Mouse (Mus musculus) kidney, embryonic 16.5 days (tissue): ENCODE measurements around the gene Ranbp17. TPM values are rescaled to one million over a fixed set of nuclear protein-coding genes. Genes with fewer than 3 reads are reported as not detected.
A peak's percentile ranks its signal among the peaks of the same experiment; 100 is the strongest.

ENCODE experiments used
- ATAC-seq: fragments of 200-750 bp; cut with Nextera tagmentation; 2 replicates; pipeline ENCODE4 v1.8.0; 2017; ENCODE audit warnings: moderate TSS enrichment; ENCODE audit not compliant: low FRiP score, low TSS enrichment
- H3K27ac ChIP-seq: fragments of 300-500 bp; sonication (generic); 2 replicates; pipeline ENCODE4 v1.5.1; 2014; ENCODE audit warnings: low read length
- H3K27me3 ChIP-seq: fragments of 300-500 bp; sonication (generic); 2 replicates; pipeline ENCODE4 v1.6.1; 2014; ENCODE audit warnings: low read length, control low read depth, mixed read lengths; ENCODE audit not compliant: insufficient read depth
- H3K36me3 ChIP-seq: fragments of 300-500 bp; sonication (generic); 2 replicates; pipeline ENCODE4 v1.6.1; 2014; ENCODE audit warnings: low read length, control low read depth, mixed read lengths; ENCODE audit not compliant: insufficient read depth
- H3K4me1 ChIP-seq: fragments of 300-500 bp; sonication (generic); 2 replicates; pipeline ENCODE4 v1.6.1; 2014; ENCODE audit warnings: low read length, control low read depth, mixed read lengths; ENCODE audit not compliant: insufficient read depth
- H3K4me2 ChIP-seq: fragments of 300-500 bp; sonication (generic); replicated peaks from 2 replicates; pipeline ENCODE4 v1.6.1; 2014; ENCODE audit warnings: low read depth, low read length
- H3K4me3 ChIP-seq: fragments of 300-500 bp; sonication (generic); 2 replicates; pipeline ENCODE4 v1.5.1; 2014; ENCODE audit warnings: mild to moderate bottlenecking, low read length
- H3K9ac ChIP-seq: fragments of 300-500 bp; sonication (generic); replicated peaks from 2 replicates; pipeline ENCODE4 v1.6.1; 2014; ENCODE audit warnings: low read length
- H3K9me3 ChIP-seq: fragments of 300-500 bp; sonication (generic); 2 replicates; pipeline ENCODE4 v1.6.1; 2016; ENCODE audit warnings: low read length, control low read depth
- WGBS: fragments of 180-500 bp; shearing (Covaris S2); extraction: QIAGEN DNeasy Blood & Tissue Kit; methylation state at CpG from one replicate; pipeline ENCODE4 v1.1.7; 2014; 5-methylcytosine and 5-hydroxymethylcytosine counted together
- polyA plus RNA-seq: library from polyadenylated mRNA; unstranded; fragments of >200 nt; fragmentation: Nextera tagmentation; extraction: Ambion mirVana; gene quantifications from 2 replicates; pipeline ENCODE4 v1.2.1, GENCODE M21; 2015

The Ranbp17 gene
- polyA plus RNA-seq, 1 experiment from 2014 or later = 4.7 TPM

DNA sequence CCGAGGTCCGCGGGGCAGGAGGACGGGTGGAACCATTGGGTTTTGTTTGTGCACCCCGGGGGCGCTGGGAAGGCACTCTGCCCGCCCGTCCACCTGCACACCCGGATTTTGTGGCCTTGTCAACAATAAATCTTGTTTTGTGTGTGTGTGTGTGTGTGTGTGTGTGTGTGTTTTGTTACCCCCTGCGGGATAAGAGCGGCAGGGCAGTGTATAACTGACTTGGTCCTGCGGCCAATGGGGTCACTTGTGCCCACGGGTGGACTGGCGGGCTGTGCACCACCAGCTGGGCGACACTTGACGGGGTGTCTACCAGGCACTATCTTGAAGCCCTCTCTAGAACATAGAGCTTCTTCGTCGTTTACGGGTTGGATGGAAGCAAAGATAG lies 311.9 kb downstream of the Ranbp17 start:
- WGBS = 2% methylated on average over 19 of the region's 19 CpGs
- no peak overlapping the region for H3K27ac ChIP-seq
- no peaks in the 10 kb centered on the region for H3K36me3 ChIP-seq
- ATAC-seq = peak; percentile 21; the same call in 1 of the 2 replicates
- peaks cover 100% of the 10 kb centered on the region for H3K27me3 ChIP-seq
- H3K4me3 ChIP-seq = peak overlapping the region; percentile 33
- H3K4me1 ChIP-seq = peaks cover 25% of the 10 kb centered on the region
- peaks cover 20% of the 10 kb centered on the region; the same call in 1 of the 2 replicates for H3K9me3 ChIP-seq
- H3K4me2 ChIP-seq = peak overlapping the region; percentile 54
- H3K9ac ChIP-seq = no peak overlapping the region

DNA sequence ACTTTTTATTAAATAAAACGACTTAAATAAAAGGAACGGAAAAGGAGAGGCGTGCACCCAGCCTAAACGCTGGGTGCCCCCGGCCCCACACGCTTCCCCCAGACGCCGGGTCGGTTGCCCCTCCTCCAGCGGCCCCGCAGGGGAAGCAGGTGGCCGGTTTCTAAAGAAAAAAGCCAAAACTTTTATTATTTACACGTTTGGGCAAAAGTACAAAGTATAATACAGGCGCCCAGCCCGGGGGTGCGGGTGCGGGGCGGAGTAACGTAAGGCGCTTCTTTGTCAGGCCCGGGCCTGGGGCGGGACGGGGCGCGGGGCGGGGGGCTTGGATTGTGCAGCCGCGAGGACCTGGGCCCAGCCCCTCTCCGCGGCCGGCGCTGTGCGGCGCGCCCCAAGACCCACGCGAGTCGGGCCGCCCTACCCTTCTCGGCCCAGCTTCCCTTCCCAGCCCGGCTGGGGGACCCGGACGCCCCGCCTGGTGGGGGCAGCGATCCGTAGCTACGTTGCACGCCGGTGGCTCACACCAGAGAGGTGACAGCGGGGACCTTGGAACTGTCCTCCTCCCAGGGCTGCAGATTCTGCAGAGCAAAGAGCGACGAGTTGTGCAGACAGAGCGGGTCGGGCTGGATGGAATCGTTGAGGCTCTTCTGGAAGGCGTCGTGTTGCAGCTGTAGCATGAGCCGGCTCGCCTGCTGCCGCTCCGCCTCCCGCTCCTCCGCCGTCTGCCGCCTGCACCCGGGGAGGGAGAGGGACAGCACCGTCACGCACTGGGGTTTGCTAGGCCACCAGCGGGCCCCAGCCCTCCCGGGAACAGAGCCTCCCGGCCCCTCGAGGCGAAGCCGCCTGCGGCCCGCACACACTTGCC lies 312.6 kb downstream of the Ranbp17 start:
- peak; percentile 66 for ATAC-seq
- peaks cover 100% of the 10 kb centered on the region for H3K27me3 ChIP-seq
- under 1% methylated on average over 76 of the region's 76 CpGs for WGBS
- peaks cover 26% of the 10 kb centered on the region for H3K4me1 ChIP-seq
- H3K27ac ChIP-seq = no peak overlapping the region
- 0 out of 2 replicates have a peak overlapping the region, but pooled peaks have one; percentile 1 for H3K9ac ChIP-seq
- H3K4me3 ChIP-seq = peak overlapping the region; percentile 33
- H3K4me2 ChIP-seq = peak overlapping the region; percentile 54
- peaks cover 20% of the 10 kb centered on the region; the same call in 1 of the 2 replicates for H3K9me3 ChIP-seq
- no peaks in the 10 kb centered on the region for H3K36me3 ChIP-seq

GRCm38 (mm10) chr11:33199906-33200763 lies 313.4 kb downstream of the Ranbp17 start:
- Histone ChIP-seq H3K4me1 (peaks cover 28% of the 10 kb centered on the region), H3K36me3 (no peaks in the 10 kb centered on the region), H3K4me2 (peak overlapping the region; percentile 54), H3K9ac (no peak overlapping the region), H3K9me3 (peaks cover 20% of the 10 kb centered on the region; the same call in 1 of the 2 replicates), H3K27ac (no peak overlapping the region), H3K4me3 (peak overlapping the region; percentile 33), H3K27me3 (peaks cover 100% of the 10 kb centered on the region)
- ATAC-seq = no peak; the same call in 1 of the 2 replicates
- WGBS = 1% methylated on average over 44 of the region's 45 CpGs

DNA sequence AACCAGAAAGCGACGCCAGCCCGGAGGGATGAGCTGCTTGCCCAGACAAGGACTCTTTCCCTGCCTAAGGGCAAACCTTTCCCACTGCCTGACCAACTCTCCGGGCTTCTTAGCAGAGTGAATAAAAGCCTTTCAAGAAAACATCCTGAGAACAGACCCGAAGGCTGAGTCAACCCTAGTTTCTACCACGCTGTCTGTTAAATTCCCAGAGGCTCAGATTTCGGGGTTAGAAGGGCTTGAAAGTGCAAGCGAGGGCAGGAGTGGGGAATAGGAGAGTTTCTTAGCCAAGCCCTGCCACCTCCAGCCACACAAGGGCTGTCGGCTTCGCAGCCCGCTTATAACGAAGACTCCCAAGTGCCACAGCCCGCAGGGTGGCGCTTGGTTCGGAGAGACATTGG lies 314.4 kb downstream of the Ranbp17 start:
- WGBS = 2% methylated on average over 15 of the region's 15 CpGs
- ATAC-seq = no peak
- H3K27ac ChIP-seq = no peak overlapping the region

DNA sequence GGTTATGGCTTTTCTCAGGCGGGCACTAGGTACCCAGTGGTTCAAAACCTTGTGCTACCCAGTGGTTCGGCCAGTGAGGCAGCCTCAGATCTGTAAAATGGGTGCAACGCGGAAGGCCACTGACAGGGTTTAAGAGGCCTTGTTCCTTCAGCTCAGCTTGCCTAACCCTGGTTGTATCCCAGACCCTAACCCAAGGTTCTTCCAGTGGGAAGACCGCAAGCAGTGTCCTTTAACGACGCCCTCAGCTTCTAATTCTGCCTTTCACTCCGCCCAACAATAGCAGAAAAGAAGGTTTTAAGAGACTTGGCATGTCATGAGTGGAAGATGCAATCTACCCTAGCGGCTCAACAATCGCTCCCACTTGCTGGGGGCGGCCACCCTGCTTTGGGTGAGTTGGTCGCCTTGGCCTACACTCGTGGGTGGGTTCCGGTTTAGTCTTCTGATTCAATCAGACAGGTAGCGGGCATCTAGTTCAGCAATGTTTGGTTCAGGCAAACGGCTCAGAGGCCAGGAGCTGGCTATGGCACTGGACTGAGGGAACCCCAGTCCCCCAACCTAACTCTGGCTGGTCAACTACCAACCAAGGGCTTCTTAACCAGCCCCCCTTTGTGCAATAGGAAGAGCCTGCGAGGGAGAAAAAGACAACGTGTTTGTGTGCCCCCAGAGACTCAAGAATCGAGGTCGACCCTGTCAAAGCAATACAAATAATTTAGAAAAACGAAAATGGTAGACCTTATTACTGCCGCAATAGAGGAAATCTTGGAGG lies 315.0 kb downstream of the Ranbp17 start:
- Histone ChIP-seq H3K4me1 (peaks cover 25% of the 10 kb centered on the region), H3K9me3 (peaks cover 22% of the 10 kb centered on the region; the same call in 1 of the 2 replicates), H3K36me3 (no peaks in the 10 kb centered on the region), H3K9ac (no peak overlapping the region), H3K4me3 (no peak overlapping the region), H3K27ac (no peak overlapping the region), H3K4me2 (no peak overlapping the region), H3K27me3 (peaks cover 97% of the 10 kb centered on the region)
- WGBS = 22% methylated on average over 22 of the region's 22 CpGs
- ATAC-seq = no peak

More for the DNA sequence above, 314.4 kb downstream of the Ranbp17 start:
- no peak overlapping the region for H3K9ac ChIP-seq
- H3K36me3 ChIP-seq = no peaks in the 10 kb centered on the region
- H3K9me3 ChIP-seq = peaks cover 22% of the 10 kb centered on the region; the same call in 1 of the 2 replicates
- no peak overlapping the region for H3K4me2 ChIP-seq
- no peak overlapping the region for H3K4me3 ChIP-seq
- peaks cover 28% of the 10 kb centered on the region for H3K4me1 ChIP-seq
- H3K27me3 ChIP-seq = peaks cover 97% of the 10 kb centered on the region

DNA sequence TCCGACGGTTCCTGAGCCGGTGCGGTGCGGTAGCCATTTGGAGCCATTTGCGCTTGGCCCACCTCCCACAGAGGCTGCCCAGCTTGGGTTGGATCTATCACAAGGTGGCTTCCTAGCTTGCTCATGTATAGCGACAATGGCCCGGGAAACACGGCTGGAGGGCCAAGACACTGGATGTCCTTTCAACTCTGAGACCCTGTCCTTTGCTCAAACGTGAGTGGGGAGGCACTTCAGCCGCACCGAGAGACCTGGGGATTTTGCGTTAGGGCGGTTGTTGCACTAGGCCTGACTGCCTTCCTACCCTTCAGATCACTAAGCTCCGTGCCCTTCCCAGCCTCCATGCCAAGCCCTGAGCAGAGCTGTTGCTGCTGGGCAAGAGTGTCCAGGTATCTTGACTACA lies 315.9 kb downstream of the Ranbp17 start:
- Histone ChIP-seq H3K27ac (no peak overlapping the region), H3K4me2 (no peak overlapping the region), H3K4me1 (peaks cover 20% of the 10 kb centered on the region), H3K4me3 (no peak overlapping the region), H3K9ac (no peak overlapping the region), H3K36me3 (no peaks in the 10 kb centered on the region), H3K27me3 (peaks cover 97% of the 10 kb centered on the region), H3K9me3 (peaks cover 22% of the 10 kb centered on the region; the same call in 1 of the 2 replicates)
- no peak for ATAC-seq
- 17% methylated on average over 15 of the region's 15 CpGs for WGBS

GRCm38 (mm10) chr11:33197133-33197514 lies 316.4 kb downstream of the Ranbp17 start:
- H3K9ac ChIP-seq = no peak overlapping the region
- peaks cover 22% of the 10 kb centered on the region; the same call in 1 of the 2 replicates for H3K9me3 ChIP-seq
- H3K4me2 ChIP-seq = no peak overlapping the region
- no peak overlapping the region for H3K4me3 ChIP-seq
- H3K36me3 ChIP-seq = no peaks in the 10 kb centered on the region
- H3K4me1 ChIP-seq = peaks cover 20% of the 10 kb centered on the region
- H3K27ac ChIP-seq = no peak overlapping the region
- 29% methylated on average over 13 of the region's 13 CpGs for WGBS
- ATAC-seq = no peak
- H3K27me3 ChIP-seq = peaks cover 94% of the 10 kb centered on the region

DNA sequence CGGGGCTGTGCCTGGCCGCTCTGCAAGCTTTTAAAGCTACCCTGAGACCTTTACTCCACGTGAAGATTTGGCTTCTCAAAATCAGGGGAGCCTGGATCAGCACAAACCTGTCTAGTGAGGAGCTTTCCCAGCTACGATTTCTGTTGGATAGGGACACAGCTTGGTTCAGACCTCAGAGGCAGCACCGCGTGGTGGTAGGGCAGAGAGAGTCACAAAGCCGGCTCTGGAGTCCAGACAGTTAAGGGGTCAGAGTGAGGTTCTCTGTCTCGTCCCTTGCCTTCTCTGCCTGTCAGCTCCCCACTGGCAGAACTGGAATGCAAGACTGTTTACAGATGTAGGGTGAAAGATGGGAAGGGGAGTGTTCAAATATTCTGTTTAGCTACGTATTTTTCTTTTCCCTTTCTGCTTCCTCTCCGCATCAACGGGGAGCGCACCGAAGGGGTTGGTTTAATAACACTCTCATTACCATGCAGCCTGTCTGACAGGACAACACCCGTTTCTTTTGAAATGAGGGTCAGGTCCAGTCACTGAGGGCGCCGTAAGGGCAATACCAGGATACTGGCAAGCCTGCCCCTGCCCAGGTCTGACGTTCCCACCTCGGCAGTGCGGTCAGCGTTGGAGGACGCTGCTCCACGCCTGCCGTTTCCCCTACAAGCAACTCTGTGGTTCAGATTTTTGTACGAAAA lies 317.0 kb downstream of the Ranbp17 start:
- no peak overlapping the region for H3K9ac ChIP-seq
- 10% methylated on average over 24 of the region's 24 CpGs for WGBS
- H3K27me3 ChIP-seq = peaks cover 93% of the 10 kb centered on the region
- no peak overlapping the region for H3K4me3 ChIP-seq
- no peak overlapping the region for H3K27ac ChIP-seq
- H3K4me1 ChIP-seq = peaks cover 20% of the 10 kb centered on the region
- peaks cover 22% of the 10 kb centered on the region; the same call in 1 of the 2 replicates for H3K9me3 ChIP-seq
- ATAC-seq = no peak
- no peak overlapping the region for H3K4me2 ChIP-seq
- no peaks in the 10 kb centered on the region for H3K36me3 ChIP-seq
